Mouse (Mus musculus) embryo, embryonic 11.5 days (tissue): ENCODE measurements around the gene Trim14.

Experiments used
- DNase-seq: peaks from one replicate; pipeline ENCODE4 v3.0.0-alpha.2; 2012; ENCODE audit warnings: low read depth, low spot score

The Trim14 gene

GRCm38 (mm10) chr4:46485696-46486417, 50.1 kb downstream of the Trim14 start:
- DNase-seq, result no peak

GRCm38 (mm10) chr4:46479081-46479480, 56.9 kb downstream of the Trim14 start:
- no peak for DNase-seq

GRCm38 (mm10) chr4:46475101-46475500, 60.8 kb downstream of the Trim14 start:
- no peak for DNase-seq

GRCm38 (mm10) chr4:46465740-46466139, 70.2 kb downstream of the Trim14 start:
- DNase-seq, result no peak

- peak; percentile 24 for DNase-seq
These were observed 72.7 kb downstream of the Trim14 start for GRCm38 (mm10) chr4:46463130-46463830.

- DNase-seq, result no peak
These were observed 77.5 kb downstream of the Trim14 start for GRCm38 (mm10) chr4:46458411-46458810.

GRCm38 (mm10) chr4:46457186-46457585, 78.8 kb downstream of the Trim14 start:
- DNase-seq, result no peak

- no peak for DNase-seq
These were observed 79.2 kb downstream of the Trim14 start for GRCm38 (mm10) chr4:46456762-46457161.

- no peak for DNase-seq
These were observed 81.7 kb downstream of the Trim14 start for GRCm38 (mm10) chr4:46454097-46454864.

GRCm38 (mm10) chr4:46452855-46453719, 82.9 kb downstream of the Trim14 start:
- DNase-seq, result no peak

- DNase-seq, result peak; percentile 58
These were observed 83.5 kb downstream of the Trim14 start for GRCm38 (mm10) chr4:46452481-46452850.

- peak; percentile 44 for DNase-seq
These were observed 84.0 kb downstream of the Trim14 start for GRCm38 (mm10) chr4:46451758-46452480.

GRCm38 (mm10) chr4:46451240-46451757, 84.6 kb downstream of the Trim14 start:
- peak; percentile 26 for DNase-seq

GRCm38 (mm10) chr4:46450519-46451131, 85.3 kb downstream of the Trim14 start, which contains the start of gene Anp32b:
Gene Anp32b (plus strand): TSS chr4:46450902.
- peak; percentile 91 for DNase-seq

GRCm38 (mm10) chr4:46450020-46450518, 85.9 kb downstream of the Trim14 start:
- no peak for DNase-seq

GRCm38 (mm10) chr4:46448886-46449285, 87.1 kb downstream of the Trim14 start:
- DNase-seq, result no peak

GRCm38 (mm10) chr4:46447461-46447860, 88.5 kb downstream of the Trim14 start:
- DNase-seq, result no peak

GRCm38 (mm10) chr4:46445237-46445945, 90.5 kb downstream of the Trim14 start:
- no peak for DNase-seq
